In genomic region chr12:70800086-70800485, GRCm38 (mm10) we compare ENCODE assay signal across 15 mouse cellular contexts. TPM values are rescaled to one million over a fixed set of nuclear protein-coding genes. Genes with fewer than 3 reads are reported as not detected.
DNase-seq lines count a peak whose midpoint lies in the region; ATAC-seq and TF ChIP-seq lines count a peak whose summit lies in the region.
"Had no signal": no experiment of that assay in that cellular context is flagged by ENCODE, and none has a peak within 500 bp of the region (broad histone marks: within the 10 kb centered on the region; RNA-seq: fewer than 3 reads in every experiment).

No protein-coding gene starts in this region.

- ATAC-seq in lung, embryonic 15.5 days (ENCODE audit: borderline replicate concordance, extremely low read depth, low FRiP score, low TSS enrichment), result no peak
- ATAC-seq in heart, embryonic 13.5 days (ENCODE audit: extremely low read depth, insufficient number of reproducible peaks, low FRiP score, low TSS enrichment), result no peak
- ATAC-seq in heart, embryonic 15.5 days (replicated peaks; ENCODE audit: insufficient number of reproducible peaks, insufficient read depth, low FRiP score, low read depth), result 0 out of 2 replicates have a peak, but pooled peaks have one; percentile 37
- ATAC-seq: forebrain, embryonic 15.5 days; hindbrain, embryonic 16.5 days; inflammation-experienced regulatory T-cells, adult 6 months had no signal

- no peaks in the 10 kb centered on the region for H3K9me3 ChIP-seq in lung, embryonic 15.5 days
- no peaks in the 10 kb centered on the region for H3K9me3 ChIP-seq in heart, embryonic 13.5 days
- no peaks in the 10 kb centered on the region for H3K9me3 ChIP-seq in heart, embryonic 15.5 days (replicated peaks)
- H3K9me3 ChIP-seq: forebrain, embryonic 15.5 days; hindbrain, embryonic 12.5 days had no signal

- peak overlapping the region; percentile 63; the same call in 1 of the 2 replicates for H3K27ac ChIP-seq in heart, adult 2 months
- H3K27ac ChIP-seq in lung, embryonic 15.5 days, result peak overlapping the region; percentile 95
- peak overlapping the region; percentile 96 for H3K27ac ChIP-seq in heart, embryonic 13.5 days (replicated peaks)
- H3K27ac ChIP-seq in heart, embryonic 15.5 days, result peak overlapping the region; percentile 93
- H3K27ac ChIP-seq: forebrain, embryonic 15.5 days; hindbrain, embryonic 12.5 days had no signal

- no peak for TF ChIP-seq CTCF in heart, adult 2 months (IDR thresholded peaks at IDR 0.05)

- TF ChIP-seq POLR2A in heart, adult 2 months (IDR thresholded peaks at IDR 0.05; ENCODE audit: insufficient read depth, low read depth, low read length), result no peak

- H3K4me1 ChIP-seq in heart, adult 2 months (ENCODE audit: control insufficient read depth, insufficient read depth, low read length), result peaks cover 13% of the 10 kb centered on the region
- peaks cover 31% of the 10 kb centered on the region for H3K4me1 ChIP-seq in lung, embryonic 15.5 days
- peaks cover 41% of the 10 kb centered on the region for H3K4me1 ChIP-seq in heart, embryonic 13.5 days
- peaks cover 33% of the 10 kb centered on the region for H3K4me1 ChIP-seq in heart, embryonic 15.5 days (replicated peaks)

- H3K79me2 ChIP-seq in heart, adult 2 months (replicated peaks; ENCODE audit: control insufficient read depth, insufficient read depth, low read length), result no peaks in the 10 kb centered on the region

- no peaks in the 10 kb centered on the region for H3K27me3 ChIP-seq in heart, adult 2 months (ENCODE audit: control insufficient read depth, insufficient read depth, low read length)
- no peaks in the 10 kb centered on the region for H3K27me3 ChIP-seq in lung, embryonic 15.5 days
- H3K27me3 ChIP-seq in heart, embryonic 13.5 days (replicated peaks), result no peaks in the 10 kb centered on the region
- no peaks in the 10 kb centered on the region for H3K27me3 ChIP-seq in heart, embryonic 15.5 days
- H3K27me3 ChIP-seq: forebrain, embryonic 15.5 days; hindbrain, embryonic 12.5 days had no signal

- intact Hi-C loops in heart, adult 2 months (cut with DNase I), result no loop called here
- intact Hi-C loops in heart, postnatal 36 days (cut with DNase I), result no loop called here
- intact Hi-C loops in left cerebral cortex, postnatal 25 days (cut with DNase I), result no loop called here

- H3K4me3 ChIP-seq in heart, adult 2 months, result no peak overlapping the region
- H3K4me3 ChIP-seq in lung, embryonic 15.5 days, result no peak overlapping the region
- H3K4me3 ChIP-seq in heart, embryonic 13.5 days, result no peak overlapping the region
- H3K4me3 ChIP-seq in heart, embryonic 15.5 days, result no peak overlapping the region
- H3K4me3 ChIP-seq: forebrain, embryonic 15.5 days; hindbrain, embryonic 12.5 days had no signal

- H3K36me3 ChIP-seq in heart, adult 2 months (ENCODE audit: control insufficient read depth, insufficient read depth, low read length), result no peaks in the 10 kb centered on the region
- no peaks in the 10 kb centered on the region for H3K36me3 ChIP-seq in lung, embryonic 15.5 days
- H3K36me3 ChIP-seq in heart, embryonic 13.5 days, result no peaks in the 10 kb centered on the region
- no peaks in the 10 kb centered on the region for H3K36me3 ChIP-seq in heart, embryonic 15.5 days
- H3K36me3 ChIP-seq: forebrain, embryonic 15.5 days; hindbrain, embryonic 12.5 days had no signal

- H3K9ac ChIP-seq in heart, adult 2 months (ENCODE audit: low read depth, low read length), result no peak overlapping the region
- no peak overlapping the region for H3K9ac ChIP-seq in lung, embryonic 15.5 days
- H3K9ac ChIP-seq in heart, embryonic 13.5 days, result 0 out of 2 replicates have a peak overlapping the region, but pooled peaks have one; percentile 63
- H3K9ac ChIP-seq in heart, embryonic 15.5 days, result no peak overlapping the region
- H3K9ac ChIP-seq: forebrain, embryonic 15.5 days; hindbrain, embryonic 12.5 days had no signal

- 0 out of 2 replicates have a peak, but pooled peaks have one; percentile 10 for TF ChIP-seq EP300 in heart, adult 2 months (IDR thresholded peaks at IDR 0.05; ENCODE audit: insufficient read depth, low read depth, low read length)

- WGBS in heart, adult 2 months, result 66% methylated on average over 8 of the region's 8 CpGs
- 59% methylated on average over 8 of the region's 8 CpGs for WGBS in lung, embryonic 15.5 days
- WGBS in heart, embryonic 13.5 days, result 58% methylated on average over 8 of the region's 8 CpGs
- 59% methylated on average over 8 of the region's 8 CpGs for WGBS in heart, embryonic 15.5 days

- H3K4me2 ChIP-seq in lung, embryonic 15.5 days, result no peak overlapping the region
- no peak overlapping the region for H3K4me2 ChIP-seq in heart, embryonic 13.5 days
- H3K4me2 ChIP-seq in heart, embryonic 15.5 days, result no peak overlapping the region
- H3K4me2 ChIP-seq: forebrain, embryonic 15.5 days; hindbrain, embryonic 12.5 days had no signal

- peak in 1 of 2 experiments; percentile 34 for DNase-seq in heart, adult 2 months
- DNase-seq in heart, postnatal 36 days, result no peak
- no peak for DNase-seq in lung, postnatal 36 days
- no peak for DNase-seq in adrenal gland, adult 8-10 months
- DNase-seq in left cerebral cortex, postnatal 25 days (ENCODE audit: low spot score in 2 of 2), result no peak
- DNase-seq: cerebellum, adult 2 months; cerebellum, postnatal 10 days; gastrocnemius, postnatal 10 days had no signal

RNA-seq across cellular contexts. Expression of gene Frmd6, which starts 25.2 kb away (rescaled TPM):
- total RNA-seq in heart, adult 2 months (2021), result 10 to 100 TPM; 31.4 to 33.2 TPM
- 17.3 and 28.7 TPM in 2 replicates for polyA plus RNA-seq in heart, adult 2 months (2012; rRNA removed)
- 10 to 100 TPM; 33.4 to 39.1 TPM for total RNA-seq in heart, postnatal 36 days (2021)
- polyA plus RNA-seq in lung, embryonic 15.5 days (2015; fragmentation: Nextera tagmentation; extraction: Ambion mirVana), result 33.5 and 34.9 TPM in 2 replicates
- polyA plus RNA-seq in heart, embryonic 13.5 days (2015; fragmentation: Nextera tagmentation; extraction: Ambion mirVana), result 21.7 and 21.8 TPM in 2 replicates
- 23.0 and 26.0 TPM in 2 replicates for polyA plus RNA-seq in heart, embryonic 15.5 days (2015; fragmentation: Nextera tagmentation; extraction: Ambion mirVana)
- 100 to 1,000 TPM in 2 of 4 experiments, 10 to 100 TPM in 2; 55.0 to 240 (median 120) TPM for total RNA-seq in adrenal gland, adult 8-10 months (2022)
- total RNA-seq in left cerebral cortex, postnatal 25 days (2021), result 10 to 100 TPM; 34.9 to 40.8 TPM
